Mouse (Mus musculus): ENCODE results near the gene Lmcd1. TPM values are rescaled to one million over a fixed set of nuclear protein-coding genes. Genes with fewer than 3 reads are reported as not detected.

Lmcd1 gene
- polyA plus RNA-seq, 1 experiment from 2014 or later = 13.1 TPM

DNA sequence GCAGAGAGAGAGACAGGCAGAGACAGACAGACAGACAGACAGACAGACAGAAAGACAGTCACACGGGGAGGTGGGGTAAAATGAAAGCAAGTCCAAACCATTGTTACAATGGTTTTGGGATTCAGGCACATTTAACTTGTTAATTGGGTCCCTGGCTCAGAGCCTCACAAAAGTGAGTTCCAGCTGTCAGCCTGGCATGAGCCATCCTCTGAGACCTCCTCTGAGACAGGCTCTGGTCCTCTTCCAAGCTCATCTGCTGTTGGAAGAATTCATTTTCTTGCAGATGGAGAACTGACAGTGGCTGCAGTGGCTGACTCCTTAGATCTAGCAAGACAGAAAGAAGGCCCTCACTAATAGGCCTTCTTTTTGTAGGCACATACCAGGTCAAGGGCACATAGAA is 6.9 kb upstream of the Lmcd1 start:
- Histone ChIP-seq H3K36me3 (no peaks in the 10 kb centered on the region), H3K27ac (no peak overlapping the region), H3K4me2 (replicated peaks) (no peak overlapping the region), H3K4me3 (no peak overlapping the region), H3K4me1 (no peaks in the 10 kb centered on the region), H3K9ac (no peak overlapping the region), H3K9me3 (replicated peaks) (no peaks in the 10 kb centered on the region), H3K27me3 (0 out of 2 replicates have a peak, but pooled peaks cover 4% of the 10 kb centered on the region)
- WGBS = 41% methylated on average over 1 of the region's 1 CpGs
- no peak for ATAC-seq (ENCODE audit: low FRiP score)

DNA sequence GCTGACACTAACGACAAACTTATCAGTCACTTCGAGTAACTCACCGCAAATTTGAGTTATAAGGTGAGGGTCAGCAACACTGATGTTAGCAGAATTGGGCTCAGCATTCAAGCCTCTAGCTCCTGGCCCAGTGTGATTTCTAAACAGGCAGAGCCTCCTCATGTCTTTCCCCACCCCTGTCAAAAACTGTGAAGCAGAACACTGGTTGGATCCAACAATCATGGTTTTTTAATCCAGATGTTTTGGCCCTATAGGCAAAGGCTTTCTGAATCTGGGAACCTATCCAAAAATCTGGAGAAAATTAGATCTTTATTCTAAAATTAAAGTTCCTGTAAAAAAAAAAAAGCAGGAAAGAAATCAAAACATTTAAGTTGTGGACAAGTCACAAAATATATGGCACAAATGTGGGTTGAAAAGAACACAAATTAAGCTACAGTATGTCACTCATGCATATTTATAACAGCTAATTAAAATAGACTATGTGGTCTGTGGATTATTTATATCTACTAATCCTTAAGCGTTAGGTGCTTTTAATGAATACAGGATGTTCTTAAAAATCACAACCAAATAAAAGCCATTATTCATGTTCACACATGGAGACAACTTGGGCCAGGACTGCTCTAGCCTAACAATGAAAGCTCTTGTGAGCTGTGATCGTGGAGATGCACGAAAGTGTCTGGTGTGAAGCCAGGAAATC is 5.7 kb upstream of the Lmcd1 start:
- H3K9me3 ChIP-seq (replicated peaks) = no peaks in the 10 kb centered on the region
- ATAC-seq (ENCODE audit: low FRiP score) = no peak
- H3K4me2 ChIP-seq (replicated peaks) = no peak overlapping the region
- 87% methylated on average over 6 of the region's 6 CpGs for WGBS
- no peaks in the 10 kb centered on the region for H3K36me3 ChIP-seq
- H3K27ac ChIP-seq = no peak overlapping the region
- no peaks in the 10 kb centered on the region for H3K4me1 ChIP-seq
- no peak overlapping the region for H3K4me3 ChIP-seq
- no peak overlapping the region for H3K9ac ChIP-seq
- 0 out of 2 replicates have a peak, but pooled peaks cover 4% of the 10 kb centered on the region for H3K27me3 ChIP-seq

DNA sequence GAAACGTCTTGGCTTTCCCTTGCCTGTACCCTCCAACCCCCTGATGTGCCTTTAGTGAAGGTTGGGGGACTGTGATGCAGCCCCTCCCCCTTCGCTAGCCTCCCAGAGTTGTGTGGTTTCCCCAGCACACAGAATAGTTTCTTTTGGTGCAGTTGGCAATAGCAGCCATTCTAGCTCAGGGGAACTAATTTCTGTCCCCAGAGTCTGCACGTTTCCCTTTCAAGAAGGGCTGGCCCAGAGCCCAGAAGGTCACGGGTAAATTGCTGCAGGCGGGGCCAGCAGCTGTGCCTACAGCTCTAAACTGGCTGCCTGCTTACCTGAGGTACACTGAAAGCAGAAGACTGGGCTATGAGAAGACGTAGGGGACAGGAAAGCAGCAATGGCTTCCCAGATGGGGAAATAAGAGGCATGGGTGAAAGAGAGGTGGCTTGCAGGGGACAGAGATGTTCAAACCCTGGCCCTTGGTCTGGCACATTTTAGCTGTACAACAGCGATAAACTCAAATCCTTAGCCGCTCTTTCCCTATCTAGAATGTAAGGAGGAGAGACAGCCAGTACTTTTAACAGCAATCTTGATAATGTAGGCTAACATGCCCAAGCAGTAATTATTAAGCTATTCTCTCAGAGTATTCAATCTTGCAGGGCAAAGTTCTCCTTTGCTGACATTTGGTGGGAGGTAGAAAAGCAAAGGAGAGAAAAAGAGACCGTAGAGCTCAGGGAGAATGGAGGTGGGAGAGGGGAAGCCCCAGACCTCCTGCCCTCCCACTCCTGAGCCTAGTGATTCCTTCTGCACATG is 900 bp downstream of the Lmcd1 start:
- WGBS = 31% methylated on average over 9 of the region's 9 CpGs
- no peaks in the 10 kb centered on the region for H3K9me3 ChIP-seq (replicated peaks)
- no peak overlapping the region for H3K9ac ChIP-seq
- H3K36me3 ChIP-seq = no peaks in the 10 kb centered on the region
- H3K27me3 ChIP-seq = peaks cover 4% of the 10 kb centered on the region; the same call in 1 of the 2 replicates
- peak overlapping the region; percentile 29 for H3K4me3 ChIP-seq
- peak overlapping the region; percentile 67 for H3K4me2 ChIP-seq (replicated peaks)
- peak overlapping the region; percentile 81 for H3K27ac ChIP-seq
- ATAC-seq (ENCODE audit: low FRiP score) = peak; percentile 89
- H3K4me1 ChIP-seq = peaks cover 18% of the 10 kb centered on the region

DNA sequence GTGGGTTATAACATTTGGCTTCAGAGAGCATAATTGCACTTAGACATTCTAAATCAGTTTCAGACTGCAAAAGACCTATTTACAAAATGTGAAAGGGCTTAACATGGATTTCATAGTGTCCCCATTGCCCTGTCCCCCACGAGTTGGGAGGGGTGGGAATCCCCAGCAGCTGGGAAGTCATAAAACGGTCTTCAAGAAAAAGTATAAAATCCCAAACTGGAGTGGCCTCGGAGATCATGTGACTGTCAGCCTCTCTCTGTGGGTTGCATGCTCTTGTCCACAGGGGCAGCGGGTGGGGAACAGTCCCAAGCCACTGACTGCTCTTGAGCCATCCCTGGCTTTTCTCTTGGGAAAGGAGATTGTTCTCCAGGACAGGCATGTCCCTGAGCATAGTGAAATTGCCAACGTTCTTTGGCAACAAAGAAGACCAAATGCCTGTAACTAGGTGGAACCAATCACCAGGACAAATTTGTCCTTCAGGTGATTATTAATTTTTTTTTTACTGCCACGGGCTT is 2.2 kb downstream of the Lmcd1 start:
- no peak overlapping the region for H3K27ac ChIP-seq
- no peak overlapping the region for H3K4me2 ChIP-seq (replicated peaks)
- no peaks in the 10 kb centered on the region for H3K9me3 ChIP-seq (replicated peaks)
- H3K36me3 ChIP-seq = no peaks in the 10 kb centered on the region
- no peak overlapping the region for H3K9ac ChIP-seq
- H3K4me1 ChIP-seq = peaks cover 18% of the 10 kb centered on the region
- no peak overlapping the region for H3K4me3 ChIP-seq
- ATAC-seq (ENCODE audit: low FRiP score) = no peak
- peaks cover 4% of the 10 kb centered on the region; the same call in 1 of the 2 replicates for H3K27me3 ChIP-seq
- 80% methylated on average over 6 of the region's 6 CpGs for WGBS

DNA sequence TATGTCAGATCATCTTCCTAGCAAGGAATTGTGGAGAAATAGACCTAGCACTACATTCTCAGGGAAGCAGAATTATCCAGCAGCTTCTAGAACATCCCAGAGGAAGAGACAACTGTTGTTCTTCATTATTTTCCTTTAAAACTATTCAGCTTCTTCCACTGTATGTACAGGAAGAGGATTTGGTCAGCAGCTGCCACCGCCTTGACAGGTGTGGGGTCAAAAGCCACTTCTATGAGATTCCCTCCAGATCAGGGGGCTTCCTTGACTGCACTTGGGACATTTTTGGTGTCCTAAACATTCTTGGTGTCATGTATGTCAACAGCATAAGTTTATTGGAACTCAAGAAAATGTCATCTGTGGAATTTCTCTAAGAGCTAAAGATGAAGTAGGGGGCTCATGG is 5.2 kb downstream of the Lmcd1 start:
- no peak overlapping the region for H3K27ac ChIP-seq
- no peak for ATAC-seq (ENCODE audit: low FRiP score)
- no peak overlapping the region for H3K9ac ChIP-seq
- no peaks in the 10 kb centered on the region; the same call in 1 of the 2 replicates for H3K27me3 ChIP-seq
- no peak overlapping the region for H3K4me3 ChIP-seq
- H3K9me3 ChIP-seq (replicated peaks) = no peaks in the 10 kb centered on the region
- no peaks in the 10 kb centered on the region for H3K36me3 ChIP-seq
- WGBS = 85% methylated on average over 1 of the region's 1 CpGs
- H3K4me1 ChIP-seq = peaks cover 11% of the 10 kb centered on the region
- no peak overlapping the region for H3K4me2 ChIP-seq (replicated peaks)

DNA sequence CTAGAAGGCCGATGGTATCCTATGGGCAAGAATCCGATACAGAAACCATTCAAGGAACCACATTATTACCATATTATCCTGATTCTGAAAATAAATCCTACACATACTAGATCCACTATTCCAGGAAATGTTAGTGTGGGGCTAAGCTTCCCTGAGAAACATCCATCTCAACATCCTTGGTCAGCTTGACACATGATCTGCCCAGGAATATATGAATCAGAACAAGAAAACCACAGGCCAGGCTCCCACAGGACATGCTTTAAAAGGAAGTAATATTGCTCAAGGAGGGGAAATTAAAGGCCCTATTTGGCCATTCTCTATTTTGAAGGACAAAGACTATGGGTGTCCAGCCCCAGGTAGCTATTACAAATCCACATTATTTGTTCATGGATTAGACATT is 6.6 kb downstream of the Lmcd1 start:
- H3K4me2 ChIP-seq (replicated peaks) = no peak overlapping the region
- no peak for ATAC-seq (ENCODE audit: low FRiP score)
- H3K36me3 ChIP-seq = no peaks in the 10 kb centered on the region
- H3K27me3 ChIP-seq = no peaks in the 10 kb centered on the region; the same call in 1 of the 2 replicates
- no peak overlapping the region for H3K9ac ChIP-seq
- 91% methylated on average over 2 of the region's 2 CpGs for WGBS
- no peaks in the 10 kb centered on the region for H3K4me1 ChIP-seq
- H3K27ac ChIP-seq = no peak overlapping the region
- H3K4me3 ChIP-seq = no peak overlapping the region
- H3K9me3 ChIP-seq (replicated peaks) = no peaks in the 10 kb centered on the region

DNA sequence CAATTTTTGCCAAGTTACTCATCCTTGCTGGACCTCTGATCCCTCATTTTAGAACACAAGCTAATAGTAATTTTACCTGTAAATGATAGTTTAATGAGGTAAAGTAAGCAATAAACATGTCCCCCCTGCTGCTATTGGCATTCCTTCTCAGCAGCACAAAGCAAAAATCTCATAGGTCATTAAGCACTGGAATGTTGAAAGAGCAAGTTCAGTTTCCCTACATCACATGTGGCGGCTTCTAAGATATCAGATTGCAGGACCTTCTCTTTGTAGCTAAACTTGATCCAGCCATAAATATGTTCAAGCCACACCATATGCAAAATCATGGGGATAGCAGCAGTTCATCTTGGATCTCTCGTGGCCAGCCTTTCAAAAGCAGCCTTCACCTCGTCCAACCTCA is 7.4 kb downstream of the Lmcd1 start:
- WGBS = 62% methylated on average over 3 of the region's 3 CpGs
- Histone ChIP-seq H3K4me3 (no peak overlapping the region), H3K27ac (no peak overlapping the region), H3K36me3 (no peaks in the 10 kb centered on the region), H3K27me3 (no peaks in the 10 kb centered on the region), H3K4me2 (replicated peaks) (no peak overlapping the region), H3K9ac (no peak overlapping the region), H3K9me3 (replicated peaks) (no peaks in the 10 kb centered on the region), H3K4me1 (no peaks in the 10 kb centered on the region)
- no peak for ATAC-seq (ENCODE audit: low FRiP score)

DNA sequence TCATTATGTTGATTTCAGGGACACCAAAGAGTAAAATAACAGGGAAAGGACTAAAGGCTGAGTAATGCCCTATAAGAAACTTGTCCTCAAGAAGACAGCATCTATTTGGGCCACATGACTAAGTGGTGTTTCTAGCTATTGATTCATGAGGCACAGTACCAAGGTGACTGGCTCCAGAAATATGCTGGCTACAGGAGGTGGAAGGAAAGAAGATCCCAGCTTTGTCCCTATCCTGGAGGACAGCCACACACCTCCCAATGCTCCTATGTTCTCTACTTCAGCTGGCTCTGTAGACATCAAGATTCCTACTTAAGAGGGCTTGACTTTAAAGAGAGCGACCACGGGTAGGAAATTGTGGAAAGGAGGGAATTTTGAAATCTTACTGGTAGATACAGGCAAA is 8.4 kb downstream of the Lmcd1 start:
- Histone ChIP-seq H3K4me1 (no peaks in the 10 kb centered on the region), H3K4me3 (no peak overlapping the region), H3K9me3 (replicated peaks) (no peaks in the 10 kb centered on the region), H3K9ac (no peak overlapping the region), H3K27ac (no peak overlapping the region), H3K4me2 (replicated peaks) (no peak overlapping the region), H3K36me3 (no peaks in the 10 kb centered on the region), H3K27me3 (no peaks in the 10 kb centered on the region)
- 93% methylated on average over 2 of the region's 2 CpGs for WGBS
- ATAC-seq (ENCODE audit: low FRiP score) = no peak

DNA sequence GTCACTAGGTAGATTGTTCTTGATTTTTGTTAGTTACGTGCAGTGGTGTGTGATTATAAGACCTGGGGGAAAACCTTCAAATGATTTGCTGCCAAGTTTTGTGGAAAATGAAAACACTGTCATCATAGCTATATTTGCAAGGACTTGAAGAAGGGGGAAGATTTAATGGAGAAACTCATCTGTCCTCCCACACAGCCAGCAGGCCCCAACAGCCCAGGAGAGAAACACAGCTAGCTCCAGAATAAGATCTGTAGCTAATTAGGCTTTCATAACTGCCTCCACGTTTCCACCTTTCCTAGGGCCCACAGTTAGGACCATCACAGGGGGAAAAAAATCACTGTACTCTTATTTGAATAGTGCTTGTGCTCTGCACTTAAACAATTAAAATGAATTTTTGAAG is 10.5 kb downstream of the Lmcd1 start:
- no peak overlapping the region for H3K9ac ChIP-seq
- no peaks in the 10 kb centered on the region for H3K27me3 ChIP-seq
- H3K4me3 ChIP-seq = no peak overlapping the region
- H3K27ac ChIP-seq = no peak overlapping the region
- no peaks in the 10 kb centered on the region for H3K9me3 ChIP-seq (replicated peaks)
- no peaks in the 10 kb centered on the region for H3K4me1 ChIP-seq
- no peaks in the 10 kb centered on the region for H3K36me3 ChIP-seq
- ATAC-seq (ENCODE audit: low FRiP score) = no peak
- 71% methylated on average over 2 of the region's 2 CpGs for WGBS
- no peak overlapping the region for H3K4me2 ChIP-seq (replicated peaks)

DNA sequence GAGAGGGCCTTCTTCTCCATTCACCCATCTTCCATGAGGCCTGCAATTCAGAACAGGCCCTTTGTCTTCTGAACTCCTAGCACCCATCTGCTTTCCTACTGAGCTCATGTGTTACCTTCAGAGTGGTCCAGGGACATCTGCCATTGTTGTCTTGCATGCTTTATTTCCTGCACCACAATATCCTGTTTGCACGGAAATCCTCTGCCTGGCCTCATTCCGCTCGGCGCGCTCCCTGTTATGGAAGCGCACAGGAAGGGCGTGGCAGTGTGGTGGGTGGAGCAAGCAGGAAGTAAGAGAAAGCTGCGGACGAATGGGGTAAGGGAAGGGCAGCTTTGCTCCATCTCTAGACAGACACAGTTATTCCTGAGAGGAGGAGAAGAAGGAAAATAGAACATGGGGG is 14.1 kb downstream of the Lmcd1 start:
- Histone ChIP-seq H3K9ac (no peak overlapping the region), H3K4me2 (replicated peaks) (no peak overlapping the region), H3K27ac (no peak overlapping the region), H3K4me1 (no peaks in the 10 kb centered on the region), H3K9me3 (replicated peaks) (no peaks in the 10 kb centered on the region), H3K4me3 (no peak overlapping the region), H3K36me3 (no peaks in the 10 kb centered on the region), H3K27me3 (no peaks in the 10 kb centered on the region)
- ATAC-seq (ENCODE audit: low FRiP score) = no peak
- 86% methylated on average over 9 of the region's 9 CpGs for WGBS

DNA sequence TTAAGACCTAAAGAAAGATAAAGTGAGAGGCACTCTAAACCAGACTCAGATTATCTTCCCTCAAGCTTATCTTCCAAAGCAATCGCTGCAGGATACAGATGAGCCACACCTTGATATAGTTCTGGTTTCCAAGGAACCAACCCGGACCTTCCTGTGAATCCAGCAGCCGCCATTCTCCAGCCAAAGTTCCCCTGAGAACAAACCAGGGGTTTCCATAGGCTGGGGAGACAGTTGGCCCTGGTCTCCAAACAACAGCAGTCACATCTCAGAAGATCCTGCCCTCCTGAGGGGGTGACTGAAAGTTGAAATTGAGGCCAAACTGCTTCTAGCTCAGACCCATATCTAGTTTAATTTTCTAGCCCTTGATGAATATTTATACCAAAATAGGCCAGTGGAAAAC is 14.7 kb downstream of the Lmcd1 start:
- WGBS = 88% methylated on average over 3 of the region's 3 CpGs
- no peak overlapping the region for H3K4me3 ChIP-seq
- no peaks in the 10 kb centered on the region for H3K4me1 ChIP-seq
- no peak overlapping the region for H3K27ac ChIP-seq
- ATAC-seq (ENCODE audit: low FRiP score) = no peak
- no peak overlapping the region for H3K4me2 ChIP-seq (replicated peaks)
- no peaks in the 10 kb centered on the region for H3K9me3 ChIP-seq (replicated peaks)
- H3K36me3 ChIP-seq = no peaks in the 10 kb centered on the region
- no peak overlapping the region for H3K9ac ChIP-seq
- no peaks in the 10 kb centered on the region for H3K27me3 ChIP-seq

DNA sequence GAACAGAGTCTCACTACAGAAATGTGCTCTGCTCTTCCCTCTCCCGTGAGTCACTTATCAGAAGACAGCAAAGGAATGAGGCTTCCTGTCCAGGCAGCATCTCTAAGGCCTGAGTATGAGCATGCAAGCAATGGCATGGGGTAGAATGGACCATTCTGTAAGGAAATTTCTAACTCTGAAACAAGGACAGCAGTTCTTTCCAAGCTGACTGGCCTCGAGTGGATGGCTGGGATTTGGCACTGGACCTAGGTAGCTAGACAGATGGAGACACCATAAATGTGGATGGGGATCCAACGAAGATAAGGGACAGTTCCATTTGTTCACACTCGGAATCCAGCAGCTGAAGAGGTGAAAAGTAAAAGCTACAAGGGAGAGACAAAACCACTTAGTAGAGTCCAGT is 17.6 kb downstream of the Lmcd1 start:
- Histone ChIP-seq H3K9me3 (replicated peaks) (no peaks in the 10 kb centered on the region), H3K27me3 (no peaks in the 10 kb centered on the region), H3K4me3 (no peak overlapping the region), H3K36me3 (no peaks in the 10 kb centered on the region), H3K27ac (no peak overlapping the region), H3K9ac (no peak overlapping the region), H3K4me2 (replicated peaks) (no peak overlapping the region), H3K4me1 (no peaks in the 10 kb centered on the region)
- 85% methylated on average over 4 of the region's 4 CpGs for WGBS
- no peak for ATAC-seq (ENCODE audit: low FRiP score)

Measured in hindbrain, embryonic 12.5 days (tissue).